Mouse (Mus musculus) heart, adult 11 months (tissue): Measurements from ENCODE around the gene Col16a1.

ENCODE experiments used
- DNase-seq: peaks from one replicate; pipeline ENCODE4 v3.0.0; 2022

The Col16a1 gene

GRCm38 (mm10) chr4:130085246-130085820 is 37.7 kb downstream of the Col16a1 start:
- no peak for DNase-seq

- DNase-seq, result peak; percentile 97
Measured at GRCm38 (mm10) chr4:130087293-130087692, 39.7 kb downstream of the Col16a1 start.

- DNase-seq, result no peak
Measured at GRCm38 (mm10) chr4:130095137-130095536, 47.5 kb downstream of the Col16a1 start.

- DNase-seq, result no peak
Measured at GRCm38 (mm10) chr4:130101183-130101582, 53.5 kb downstream of the Col16a1 start.

GRCm38 (mm10) chr4:130102111-130102651 is 54.5 kb downstream of the Col16a1 start, which contains the start of gene Pef1:
Gene Pef1, plus strand, starts transcription at chr4:130102558.
- no peak for DNase-seq

- DNase-seq, result no peak
Measured at GRCm38 (mm10) chr4:130103632-130104031, 56.0 kb downstream of the Col16a1 start.

- DNase-seq, result no peak
Measured at GRCm38 (mm10) chr4:130104584-130104983, 56.9 kb downstream of the Col16a1 start.

GRCm38 (mm10) chr4:130107065-130107443 is 59.4 kb downstream of the Col16a1 start:
- DNase-seq, result no peak

GRCm38 (mm10) chr4:130107444-130108131 is 59.9 kb downstream of the Col16a1 start:
- peak; percentile 100 for DNase-seq

GRCm38 (mm10) chr4:130108929-130109328 is 61.3 kb downstream of the Col16a1 start:
- DNase-seq, result no peak

- DNase-seq, result no peak
Measured at GRCm38 (mm10) chr4:130109666-130110065, 62.0 kb downstream of the Col16a1 start.

GRCm38 (mm10) chr4:130110091-130110490 is 62.5 kb downstream of the Col16a1 start:
- DNase-seq, result no peak

GRCm38 (mm10) chr4:130112299-130112698 is 64.7 kb downstream of the Col16a1 start:
- peak; percentile 96 for DNase-seq

GRCm38 (mm10) chr4:130112732-130113131 is 65.1 kb downstream of the Col16a1 start:
- no peak for DNase-seq

GRCm38 (mm10) chr4:130120752-130121151 is 73.1 kb downstream of the Col16a1 start:
- DNase-seq, result no peak

GRCm38 (mm10) chr4:130121560-130121959 is 73.9 kb downstream of the Col16a1 start:
- DNase-seq, result no peak

- no peak for DNase-seq
Measured at GRCm38 (mm10) chr4:130123020-130123419, 75.4 kb downstream of the Col16a1 start.

GRCm38 (mm10) chr4:130124110-130124509 is 76.5 kb downstream of the Col16a1 start:
- DNase-seq, result no peak

- DNase-seq, result no peak
Measured at GRCm38 (mm10) chr4:130125164-130125563, 77.5 kb downstream of the Col16a1 start.

GRCm38 (mm10) chr4:130125935-130126334 is 78.3 kb downstream of the Col16a1 start:
- no peak for DNase-seq

- no peak for DNase-seq
Measured at GRCm38 (mm10) chr4:130128907-130129306, 81.3 kb downstream of the Col16a1 start.

GRCm38 (mm10) chr4:130130082-130130481 is 82.4 kb downstream of the Col16a1 start:
- no peak for DNase-seq

- DNase-seq, result no peak
Measured at GRCm38 (mm10) chr4:130130641-130131350, 83.2 kb downstream of the Col16a1 start.
